Mouse (Mus musculus) hindbrain, postnatal 0 days (tissue): ENCODE results near the gene Nat8f5. TPM values are rescaled to one million over a fixed set of nuclear protein-coding genes. Genes with fewer than 3 reads are reported as not detected.
"Not testable (repeated sequence)": the region's sequence is repeated elsewhere in the genome, so short reads cannot be mapped to it uniquely, and the experiment has no call there.

Experiments
- ATAC-seq: fragments of 200-750 bp; cut with Nextera tagmentation; 2 replicates; pipeline ENCODE4 v1.8.0; 2017; ENCODE audit warnings: mild to moderate bottlenecking, moderate TSS enrichment, moderate library complexity
- DNase-seq: peaks from one replicate; pipeline ENCODE4 v3.0.0-alpha.2; 2015; ENCODE audit warnings: low spot score
- H3K27ac ChIP-seq: fragments of 300-500 bp; sonication (generic); 2 replicates; pipeline ENCODE4 v1.5.1; 2014; ENCODE audit warnings: mild to moderate bottlenecking
- H3K27me3 ChIP-seq: fragments of 300-500 bp; sonication (generic); 2 replicates; pipeline ENCODE4 v1.6.1; 2014; ENCODE audit warnings: low read length, mixed read lengths; ENCODE audit not compliant: insufficient read depth
- H3K36me3 ChIP-seq: fragments of 300-500 bp; sonication (generic); 2 replicates; pipeline ENCODE4 v1.6.1; 2014; ENCODE audit warnings: low read length, mixed read lengths; ENCODE audit not compliant: insufficient read depth
- H3K4me1 ChIP-seq: fragments of 300-500 bp; sonication (generic); 2 replicates; pipeline ENCODE4 v1.6.1; 2014; ENCODE audit warnings: antibody characterized with exemption, low read length, mixed read lengths; ENCODE audit not compliant: insufficient read depth
- H3K4me2 ChIP-seq: fragments of 300-500 bp; sonication (generic); 2 replicates; pipeline ENCODE4 v1.6.1; 2014; ENCODE audit warnings: low read depth, mild to moderate bottlenecking, low read length, moderate library complexity, mixed read lengths
- H3K4me3 ChIP-seq: fragments of 300-500 bp; sonication (generic); 2 replicates; pipeline ENCODE4 v1.5.1; 2014; ENCODE audit warnings: low read length
- H3K9ac ChIP-seq: fragments of 300-500 bp; sonication (generic); replicated peaks from 2 replicates; pipeline ENCODE4 v1.6.1; 2014; ENCODE audit warnings: mild to moderate bottlenecking, low read length, moderate library complexity, mixed read lengths
- H3K9me3 ChIP-seq: fragments of 300-500 bp; sonication (generic); 2 replicates; pipeline ENCODE4 v1.6.1; 2016; ENCODE audit warnings: low read length, mixed read lengths
- CTCF ChIP-seq: IDR thresholded peaks from 2 replicates; pipeline ENCODE4 v1.5.1; 2016; ENCODE audit warnings: antibody characterized with exemption, control low read depth, low read depth
- WGBS: fragments of 180-500 bp; shearing (Covaris S2); extraction: QIAGEN DNeasy Blood & Tissue Kit; methylation state at CpG from one replicate; pipeline ENCODE4 v1.1.7; 2014; 5-methylcytosine and 5-hydroxymethylcytosine counted together
- polyA plus RNA-seq: library from polyadenylated mRNA; unstranded; fragments of >200 nt; fragmentation: Nextera tagmentation; extraction: Ambion mirVana; gene quantifications from 2 replicates; pipeline ENCODE4 v1.2.1, GENCODE M21; 2015
- total RNA-seq: library from RNA; depleted of rRNA; stranded (reverse); fragments of >200 nt; gene quantifications from 2 replicates; pipeline ENCODE4 v1.2.3, GENCODE M21; 2014

Gene Nat8f5
- total and polyA plus RNA-seq, 2 experiments from 2014 or later: 0.54 to 1.9 TPM

GRCm38 (mm10) chr6:85836827-85837226, 16.1 kb upstream of the Nat8f5 start:
- not testable (repeated sequence) for H3K36me3 ChIP-seq, H3K4me1 ChIP-seq, H3K27ac ChIP-seq, H3K9ac ChIP-seq, ATAC-seq, H3K27me3 ChIP-seq, H3K4me2 ChIP-seq, H3K4me3 ChIP-seq, H3K9me3 ChIP-seq
- WGBS: 11% methylated on average over 8 of the region's 9 CpGs
- DNase-seq: peak; percentile 41
- peak; percentile 54 for TF ChIP-seq CTCF

GRCm38 (mm10) chr6:85836098-85836497, 15.3 kb upstream of the Nat8f5 start:
- not testable (repeated sequence) for H3K4me2 ChIP-seq, H3K4me1 ChIP-seq, H3K9me3 ChIP-seq, ATAC-seq, H3K9ac ChIP-seq, H3K36me3 ChIP-seq, DNase-seq, H3K27ac ChIP-seq, H3K4me3 ChIP-seq, H3K27me3 ChIP-seq
- WGBS: 72% methylated on average over 5 of the region's 5 CpGs

GRCm38 (mm10) chr6:85835104-85835503, 14.3 kb upstream of the Nat8f5 start:
- H3K4me2 ChIP-seq, H3K36me3 ChIP-seq, H3K9ac ChIP-seq, H3K27ac ChIP-seq, H3K4me3 ChIP-seq, H3K9me3 ChIP-seq, DNase-seq, ATAC-seq, H3K4me1 ChIP-seq, H3K27me3 ChIP-seq: not testable (repeated sequence)
- WGBS: 77% methylated on average over 1 of the region's 2 CpGs

GRCm38 (mm10) chr6:85834504-85835100, 13.8 kb upstream of the Nat8f5 start:
- H3K4me2 ChIP-seq, H3K27me3 ChIP-seq, H3K27ac ChIP-seq, DNase-seq, H3K4me1 ChIP-seq, ATAC-seq, H3K36me3 ChIP-seq, H3K4me3 ChIP-seq, H3K9ac ChIP-seq, H3K9me3 ChIP-seq: not testable (repeated sequence)

- WGBS: 76% methylated on average over 7 of the region's 7 CpGs
- no peak for TF ChIP-seq CTCF
- Histone ChIP-seq H3K4me1 (no peaks in the 10 kb centered on the region), H3K4me3 (no peak within 1 kb of the TSS), H3K36me3 (no peaks in the 10 kb centered on the region), H3K4me2 (no peak within 1 kb of the TSS), H3K27ac (no peak within 1 kb of the TSS), H3K9ac (no peak within 1 kb of the TSS), H3K27me3 (no peaks in the 10 kb centered on the region), H3K9me3 (no peaks in the 10 kb centered on the region)
- DNase-seq (no peak), ATAC-seq (no peak)
Measured at GRCm38 (mm10) chr6:85831796-85832321, 11.1 kb upstream of the Nat8f5 start, which contains the start of gene Nat8. Gene Nat8 (minus strand): TSS chr6:85832082.

GRCm38 (mm10) chr6:85829462-85829861, 8.7 kb upstream of the Nat8f5 start:
- Histone ChIP-seq H3K4me3 (no peak overlapping the region), H3K9me3 (no peaks in the 10 kb centered on the region), H3K4me1 (no peaks in the 10 kb centered on the region), H3K27ac (no peak overlapping the region), H3K27me3 (no peaks in the 10 kb centered on the region), H3K36me3 (no peaks in the 10 kb centered on the region), H3K4me2 (no peak overlapping the region), H3K9ac (no peak overlapping the region)
- TF ChIP-seq CTCF: no peak
- WGBS: 56% methylated on average over 1 of the region's 1 CpGs
- DNase-seq (no peak), ATAC-seq (no peak)

- H3K9ac ChIP-seq: no peak overlapping the region
- no peaks in the 10 kb centered on the region for H3K36me3 ChIP-seq
- H3K27ac ChIP-seq: no peak overlapping the region
- H3K4me2 ChIP-seq: no peak overlapping the region
- H3K4me3 ChIP-seq: no peak overlapping the region
- no peak for ATAC-seq
- no peaks in the 10 kb centered on the region for H3K27me3 ChIP-seq
- no peak for TF ChIP-seq CTCF
- H3K9me3 ChIP-seq: no peaks in the 10 kb centered on the region
- no peak for DNase-seq
- WGBS: 94% methylated on average over 2 of the region's 2 CpGs
- no peaks in the 10 kb centered on the region for H3K4me1 ChIP-seq
Measured at GRCm38 (mm10) chr6:85825886-85826285, 5.1 kb upstream of the Nat8f5 start.
